Mouse (Mus musculus) layer of hippocampus, postnatal 36 days (tissue): ENCODE results near the gene Fam3b. TPM values are rescaled to one million over a fixed set of nuclear protein-coding genes. Genes with fewer than 3 reads are reported as not detected.

Experiments
- total RNA-seq, 2 experiments: library from RNA; stranded (reverse); gene quantifications; 2 replicates each; pipeline ENCODE4 v1.2.3; 2021

Fam3b gene
- total RNA-seq, 2 experiments from 2014 or later, result not detected

Other genes starting within 250 kb of the Fam3b start
- 1 to 10 TPM; 3.4 to 5.0 TPM for gene Bace2, start 158.1 kb downstream of the Fam3b start, total RNA-seq
- 1 to 10 TPM; 1.5 to 2.3 TPM for gene Mx1, start 51.9 kb downstream of the Fam3b start, total RNA-seq
- not detected for gene Tmprss2, start 96.4 kb upstream of the Fam3b start, total RNA-seq
- under 1 TPM; 0.10 to 0.17 TPM for gene Ripk4, start 249.0 kb upstream of the Fam3b start, total RNA-seq